Comparison of ENCODE assay signal across 7 mouse cellular contexts in the genomic region with DNA sequence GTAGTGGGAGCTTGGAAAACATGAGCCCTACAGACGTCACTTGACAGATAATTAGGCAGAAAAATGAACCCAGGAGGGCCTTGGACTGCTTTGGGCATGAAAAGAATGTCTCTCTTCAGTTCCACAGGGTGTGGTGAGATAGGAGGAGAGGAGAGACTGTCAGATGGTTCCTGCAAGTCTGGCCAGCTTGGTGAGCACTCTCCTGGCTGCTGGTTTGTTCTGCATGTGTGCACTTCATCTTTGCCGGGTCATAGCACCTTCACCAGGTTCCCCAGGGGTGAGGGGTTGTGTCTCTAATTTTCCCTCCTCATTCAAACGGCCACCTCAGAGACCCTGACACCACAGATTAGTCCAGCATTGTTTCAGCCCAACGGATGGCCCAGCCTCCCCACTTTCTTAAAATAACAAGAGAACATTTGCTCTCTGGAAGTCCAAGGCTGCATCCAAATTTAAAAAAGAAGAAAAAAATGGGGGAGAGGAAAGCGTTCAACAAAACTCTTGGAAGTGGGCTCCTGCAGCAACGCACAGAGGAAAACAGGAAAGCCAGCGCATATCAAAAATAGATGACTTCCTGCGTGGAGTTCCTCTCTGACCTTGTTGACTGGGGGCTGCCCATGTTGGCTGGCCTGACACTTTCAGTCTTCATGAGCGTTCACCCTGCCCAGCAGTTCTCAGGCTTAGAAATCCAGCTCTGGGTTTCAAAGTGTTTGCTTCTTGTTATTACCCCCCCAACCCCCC.
DNase-seq lines count a peak whose midpoint lies in the region; ATAC-seq and TF ChIP-seq lines count a peak whose summit lies in the region.

No protein-coding gene starts in this region.

- 23% methylated on average over 9 of the region's 9 CpGs for WGBS in heart, adult 2 months

- TF ChIP-seq POLR2A in heart, adult 2 months (IDR thresholded peaks at IDR 0.05; ENCODE audit: insufficient read depth, low read depth, low read length) = no peak

- H3K79me2 ChIP-seq in heart, adult 2 months (replicated peaks; ENCODE audit: control insufficient read depth, insufficient read depth, low read length) = no peaks in the 10 kb centered on the region

- TF ChIP-seq EP300 in heart, adult 2 months (IDR thresholded peaks at IDR 0.05; ENCODE audit: insufficient read depth, low read depth, low read length) = 0 out of 2 replicates have a peak, but pooled peaks have one; percentile 8

- intact Hi-C loops in heart, adult 2 months (cut with DNase I) = loop anchor here (1.0 to 10.0 kb wide), 3 partner anchors 40 to 428 kb away; partner anchors contain the start of gene Clock

- peak; percentile 35 to 39 for DNase-seq in heart, adult 2 months
- DNase-seq in heart, postnatal 4 days = no peak
- peak; percentile 24 for DNase-seq in kidney, adult 18-20 months
- DNase-seq in lung, postnatal 10 days = peak; percentile 32
- DNase-seq in cerebellum, postnatal 10 days = no peak
- no peak for DNase-seq in c-Kit-positive CD71-positive TER-119-positive erythroid progenitor cells, embryonic 14.5 days (ENCODE audit: low spot score)

- H3K9ac ChIP-seq in heart, adult 2 months (ENCODE audit: low read depth, low read length) = no peak overlapping the region

- H3K4me3 ChIP-seq in heart, adult 2 months = no peak overlapping the region

- H3K4me1 ChIP-seq in heart, adult 2 months (ENCODE audit: control insufficient read depth, insufficient read depth, low read length) = peaks cover 18% of the 10 kb centered on the region

- peaks cover 5% of the 10 kb centered on the region; the same call in 1 of the 2 replicates for H3K36me3 ChIP-seq in heart, adult 2 months (ENCODE audit: control insufficient read depth, insufficient read depth, low read length)

- ATAC-seq in common myeloid progenitor, adult 5-6 weeks (replicated peaks; ENCODE audit: low read depth, poor library complexity, severe bottlenecking) = peak; percentile 40

- peak overlapping the region; percentile 71 for H3K27ac ChIP-seq in heart, adult 2 months

- no peaks in the 10 kb centered on the region for H3K27me3 ChIP-seq in heart, adult 2 months (ENCODE audit: control insufficient read depth, insufficient read depth, low read length)

- TF ChIP-seq CTCF in heart, adult 2 months (IDR thresholded peaks at IDR 0.05) = no peak

Comparison
In these comparisons a context has a peak if more than half of its experiments do, and no peak if none do; other contexts are left out.
1. DNase-seq: peak in heart, adult 2 months (2 of 2), kidney, adult 18-20 months (single experiment) and lung, postnatal 10 days (single experiment); none in heart, postnatal 4 days (single experiment), cerebellum, postnatal 10 days (0 of 2) and c-Kit-positive CD71-positive TER-119-positive erythroid progenitor cells, embryonic 14.5 days (single experiment).